ENCODE assay signal across 8 mouse cellular contexts in the genomic region with DNA sequence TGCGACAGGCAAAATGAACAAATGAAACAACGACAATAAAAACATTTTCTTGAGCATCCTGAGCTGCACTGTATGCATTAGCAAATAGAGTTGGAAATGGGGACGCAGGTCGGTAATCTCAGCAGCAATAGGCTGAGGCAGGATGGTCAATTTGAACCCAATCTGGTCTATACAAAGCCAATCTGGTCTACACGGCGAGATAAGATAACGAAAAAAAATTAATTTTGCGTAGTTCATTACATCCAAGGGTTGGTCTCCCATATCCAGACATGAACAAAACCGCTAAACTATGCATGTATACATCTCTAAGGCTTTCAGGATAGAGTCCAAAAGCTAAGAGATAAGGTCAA. TPM values are rescaled to one million over a fixed set of nuclear protein-coding genes. Genes with fewer than 3 reads are reported as not detected.
DNase-seq lines count a peak whose midpoint lies in the region; ATAC-seq and TF ChIP-seq lines count a peak whose summit lies in the region.

No protein-coding gene starts in this region.

- no peak for DNase-seq in heart, adult 9 months (ENCODE audit: low spot score in 2 of 2)
- no peak for DNase-seq in ES-E14 (ENCODE audit: low read depth, low spot score)
- DNase-seq in forebrain, postnatal 0 days = no peak
- no peak for DNase-seq in left cerebral cortex, adult 8-10 months (ENCODE audit: low spot score in 2 of 2)
- DNase-seq in thymus, postnatal 36 days = no peak

- no peaks in the 10 kb centered on the region for H3K27me3 ChIP-seq in heart, embryonic 13.5 days (replicated peaks)
- H3K27me3 ChIP-seq in forebrain, postnatal 0 days (ENCODE audit: insufficient read depth, low read length) = no peaks in the 10 kb centered on the region

- no peak for ATAC-seq in heart, embryonic 13.5 days (ENCODE audit: extremely low read depth, insufficient number of reproducible peaks, low FRiP score, low TSS enrichment)
- ATAC-seq in forebrain, postnatal 0 days = no peak
- ATAC-seq in erythroid progenitor cell, adult 5-6 weeks (replicated peaks; ENCODE audit: low FRiP score, poor library complexity, severe bottlenecking) = no peak

- peak overlapping the region; percentile 88 for H3K4me3 ChIP-seq in heart, embryonic 13.5 days
- peak overlapping the region; percentile 76 to 87 for H3K4me3 ChIP-seq in ES-E14 (ENCODE audit: insufficient read depth in 1 of 2, low read depth in 1 of 2, low read length in 2 of 2, poor library complexity in 1 of 2, severe bottlenecking in 1 of 2)
- H3K4me3 ChIP-seq in forebrain, postnatal 0 days (ENCODE audit: low read depth, low read length) = peak overlapping the region; percentile 89
- peak overlapping the region; percentile 93 for H3K4me3 ChIP-seq in macrophage (ENCODE audit: inconsistent target)

- no peaks in the 10 kb centered on the region for H3K9me3 ChIP-seq in heart, embryonic 13.5 days
- no peaks in the 10 kb centered on the region for H3K9me3 ChIP-seq in ES-E14 (ENCODE audit: control insufficient read depth, insufficient read depth, low read depth, low read length)
- H3K9me3 ChIP-seq in forebrain, postnatal 0 days (ENCODE audit: low read length) = no peaks in the 10 kb centered on the region

- H3K27ac ChIP-seq in heart, embryonic 13.5 days (replicated peaks) = peak overlapping the region; percentile 88
- no peak overlapping the region for H3K27ac ChIP-seq in ES-E14 (ENCODE audit: insufficient read depth, low read depth, low read length, poor library complexity, severe bottlenecking)
- peak overlapping the region; percentile 85 for H3K27ac ChIP-seq in forebrain, postnatal 0 days (ENCODE audit: low read depth, low read length)
- peak overlapping the region; percentile 85 for H3K27ac ChIP-seq in macrophage

- in situ Hi-C loops in ES-E14 (cut with MboI; ENCODE audit: low sequenced_read_pairs in 2 of 2, unreplicated experiment in 2 of 2) = no loop called here

- H3K9ac ChIP-seq in heart, embryonic 13.5 days = peak overlapping the region; percentile 88
- H3K9ac ChIP-seq in ES-E14 (ENCODE audit: insufficient read depth, low read depth, low read length, poor library complexity, severe bottlenecking) = peak overlapping the region; percentile 64
- H3K9ac ChIP-seq in forebrain, postnatal 0 days = peak overlapping the region; percentile 81

- peaks cover 18% of the 10 kb centered on the region; the same call in 1 of the 2 replicates for H3K4me1 ChIP-seq in heart, embryonic 13.5 days
- peaks cover 3 to 6% of the 10 kb centered on the region in 2 experiments; a peak in 2 of 4 replicates for H3K4me1 ChIP-seq in ES-E14 (ENCODE audit: control insufficient read depth in 2 of 2, insufficient read depth in 2 of 2, low read length in 2 of 2, poor library complexity in 1 of 2)
- 0 out of 2 replicates have a peak, but pooled peaks cover 5% of the 10 kb centered on the region for H3K4me1 ChIP-seq in forebrain, postnatal 0 days (ENCODE audit: insufficient read depth)

- peaks cover 41% of the 10 kb centered on the region for H3K79me2 ChIP-seq in macrophage (ENCODE audit: inconsistent target)

- TF ChIP-seq CTCF in forebrain, postnatal 0 days (IDR thresholded peaks at IDR 0.05; ENCODE audit: low read depth) = no peak

- 18% methylated on average over 9 of the region's 9 CpGs for WGBS in heart, embryonic 13.5 days
- 20% methylated on average over 9 of the region's 9 CpGs for WGBS in forebrain, postnatal 0 days
- 13% methylated on average over 9 of the region's 9 CpGs for WGBS in macrophage (ENCODE audit: missing documents)

- H3K36me3 ChIP-seq in heart, embryonic 13.5 days = peaks cover 4% of the 10 kb centered on the region; the same call in 1 of the 2 replicates
- H3K36me3 ChIP-seq in ES-E14 (ENCODE audit: control insufficient read depth, insufficient read depth, low read length, poor library complexity, severe bottlenecking) (no peaks in the 10 kb centered on the region), macrophage (ENCODE audit: inconsistent target) (no peaks in the 10 kb centered on the region)
- H3K36me3 ChIP-seq in forebrain, postnatal 0 days (ENCODE audit: insufficient read depth) = no peaks in the 10 kb centered on the region

- H3K4me2 ChIP-seq in heart, embryonic 13.5 days = peak overlapping the region; percentile 74
- H3K4me2 ChIP-seq in forebrain, postnatal 0 days (ENCODE audit: low read depth) = peak overlapping the region; percentile 63

TF ChIP-seq in ES-E14, 5 proteins besides CTCF, POLR2A, EP300 and RAD21:
- TF ChIP-seq ZNF384 (IDR thresholded peaks at IDR 0.05; ENCODE audit: low read depth, low read length) (no peak), ZC3H11A (IDR thresholded peaks at IDR 0.05; ENCODE audit: borderline replicate concordance, low read depth, low read length) (no peak), MAFK (IDR thresholded peaks at IDR 0.05; ENCODE audit: insufficient read depth, low read depth, low read length) (no peak), HCFC1 (IDR thresholded peaks at IDR 0.05; ENCODE audit: borderline replicate concordance, insufficient read depth, low read length) (no peak), CHD2 (IDR thresholded peaks at IDR 0.05; ENCODE audit: low read depth, low read length) (no peak)

RNA-seq across cellular contexts. Expression of gene Pdss1, which starts 0.4 kb away (rescaled TPM):
- polyA plus RNA-seq in heart, embryonic 13.5 days (2015; fragmentation: Nextera tagmentation; extraction: Ambion mirVana) = 29.8 and 31.5 TPM in 2 replicates
- total RNA-seq in ES-E14 (2012; rRNA removed) = 30.4 and 31.9 TPM in 2 replicates
- 19.4 and 21.9 TPM in 2 replicates for total RNA-seq in forebrain, postnatal 0 days (2014; rRNA removed)
- polyA plus RNA-seq in forebrain, postnatal 0 days (2015; fragmentation: Nextera tagmentation; extraction: Ambion mirVana) = 21.4 and 22.5 TPM in 2 replicates
- 10 to 100 TPM in 25 of 26 experiments, 1 to 10 TPM in 1; 9.5 to 59.2 (median 27.6) TPM for total RNA-seq in macrophage (2018; cell fraction: chromatin; rRNA removed)
- 1 to 10 TPM; 1.9 to 6.2 (median 3.9) TPM for total RNA-seq in macrophage (2018; cell fraction: cytosol; rRNA removed)
- total RNA-seq in macrophage (2018; cell fraction: nucleus; rRNA removed) = 10 to 100 TPM in 23 of 26 experiments, 1 to 10 TPM in 3; 7.0 to 72.3 (median 16.6) TPM
- polyA plus RNA-seq in macrophage (2018) = 2.2 to 8.1 TPM (median 5.0 TPM) in 3 replicates
- total RNA-seq in left cerebral cortex, adult 8-10 months (2022) = 10 to 100 TPM; 14.5 to 19.3 (median 15.3) TPM
- 4.0 and 23.1 TPM in 2 replicates for total RNA-seq in erythroid progenitor cell, adult 5-6 weeks (2015; ENCODE audit: low replicate concordance)
- total RNA-seq in erythroid progenitor cell, adult 5-6 weeks (2017; ENCODE audit: low replicate concordance) = 8.2 and 11.0 TPM in 2 replicates
